Mouse (Mus musculus) heart, adult 2 months (tissue): ENCODE measurements at regions not wholly inside any gene's neighbourhood (a gene's known extent, or its start where the extent isn't known, plus 50 kb on each side); places are given as distances from the start of the nearest gene placed in this dataset.

ENCODE experiments used
- DNase-seq, 2 experiments: peaks; one replicate each; pipeline ENCODE4 v3.0.0; 2021
- H3K27ac ChIP-seq: fragments of 200-600 bp; 2 replicates; pipeline ENCODE4 v1.8.1; 2022
- H3K27me3 ChIP-seq: fragments of 200-500 bp; 2 replicates; pipeline ENCODE4 v1.6.1; 2012; ENCODE audit warnings: mild to moderate bottlenecking, low read length, inconsistent platforms, mixed read lengths; ENCODE audit not compliant: control insufficient read depth, insufficient read depth
- H3K36me3 ChIP-seq: fragments of 200-500 bp; 2 replicates; pipeline ENCODE4 v1.6.1; 2012; ENCODE audit warnings: low read length, inconsistent platforms; ENCODE audit not compliant: control insufficient read depth, insufficient read depth
- H3K4me1 ChIP-seq: fragments of 200-500 bp; 2 replicates; pipeline ENCODE4 v1.6.1; 2011; ENCODE audit warnings: low read length; ENCODE audit not compliant: control insufficient read depth, insufficient read depth
- H3K4me3 ChIP-seq: fragments of 200-600 bp; 2 replicates; pipeline ENCODE4 v1.8.1; 2022
- H3K79me2 ChIP-seq: fragments of 200-500 bp; replicated peaks from 2 replicates; pipeline ENCODE4 v1.6.1; 2012; ENCODE audit warnings: mild to moderate bottlenecking, inconsistent platforms, low read length, moderate library complexity, mixed read lengths; ENCODE audit not compliant: control insufficient read depth, insufficient read depth
- H3K9ac ChIP-seq: fragments of 200-500 bp; 2 replicates; pipeline ENCODE4 v1.6.1; 2012; ENCODE audit warnings: low read depth, mild to moderate bottlenecking, control low read depth, inconsistent platforms, low read length, mixed read lengths
- CTCF ChIP-seq: fragments of 200-600 bp; IDR thresholded peaks from 2 replicates; pipeline ENCODE4 v1.8.1; 2022; ENCODE audit warnings: antibody characterized with exemption, mild to moderate bottlenecking, moderate library complexity
- EP300 ChIP-seq: fragments of 200-500 bp; IDR thresholded peaks from 2 replicates; pipeline ENCODE4 v1.6.1; 2011; ENCODE audit warnings: low read depth, low read length, control low read depth; ENCODE audit not compliant: insufficient read depth
- POLR2A ChIP-seq: fragments of 200-500 bp; IDR thresholded peaks from 2 replicates; pipeline ENCODE4 v1.6.1; 2011; ENCODE audit warnings: mild to moderate bottlenecking, low read depth, low read length, control low read depth; ENCODE audit not compliant: insufficient read depth
- WGBS: fragments of 180-500 bp; shearing (Covaris S2); methylation state at CpG from one replicate; pipeline ENCODE4 v1.1.7; 2018; 5-methylcytosine and 5-hydroxymethylcytosine counted together
- intact Hi-C: fragments of 180-260 bp; cut with DNase I; formaldehyde crosslinking; loops from one replicate; pipeline ENCODE4 v1.15.1; 2025

GRCm38 (mm10) chr1:77713001-77713400 is 198.1 kb upstream of the Epha4 start:
- no peaks in the 10 kb centered on the region for H3K27me3 ChIP-seq
- H3K27ac ChIP-seq = no peak overlapping the region
- no peak overlapping the region for H3K4me3 ChIP-seq
- intact Hi-C loops = no loop called here
- no peak overlapping the region for H3K9ac ChIP-seq
- no peaks in the 10 kb centered on the region for H3K79me2 ChIP-seq
- no peak for TF ChIP-seq POLR2A
- no peak for TF ChIP-seq EP300
- no peak for TF ChIP-seq CTCF
- no peaks in the 10 kb centered on the region for H3K4me1 ChIP-seq
- no peaks in the 10 kb centered on the region for H3K36me3 ChIP-seq
- 63% methylated on average over 2 of the region's 2 CpGs for WGBS
- DNase-seq = no peak

- no peak overlapping the region for H3K4me3 ChIP-seq
- no peak overlapping the region for H3K9ac ChIP-seq
- intact Hi-C loops = no loop called here
Observed at GRCm38 (mm10) chr1:77708202-77709020, 193.5 kb upstream of the Epha4 start.

GRCm38 (mm10) chr1:77695228-77696018 is 180.5 kb upstream of the Epha4 start:
- Histone ChIP-seq H3K27ac (no peak overlapping the region), H3K79me2 (no peaks in the 10 kb centered on the region), H3K27me3 (no peaks in the 10 kb centered on the region), H3K4me1 (no peaks in the 10 kb centered on the region), H3K4me3 (no peak overlapping the region), H3K36me3 (no peaks in the 10 kb centered on the region), H3K9ac (no peak overlapping the region)
- no peak for DNase-seq
- intact Hi-C loops = no loop called here
- no peak for TF ChIP-seq CTCF
- no peak for TF ChIP-seq EP300
- no peak for TF ChIP-seq POLR2A
- 51% methylated on average over 3 of the region's 3 CpGs for WGBS

More at GRCm38 (mm10) chr1:77708202-77709020, 193.5 kb upstream of the Epha4 start:
- no peak for TF ChIP-seq EP300
- no peak for TF ChIP-seq CTCF
- TF ChIP-seq POLR2A = no peak
- H3K27me3 ChIP-seq = no peaks in the 10 kb centered on the region
- H3K79me2 ChIP-seq = no peaks in the 10 kb centered on the region
- WGBS = 33% methylated on average over 14 of the region's 14 CpGs
- H3K27ac ChIP-seq = no peak overlapping the region
- no peak for DNase-seq
- H3K36me3 ChIP-seq = no peaks in the 10 kb centered on the region
- no peaks in the 10 kb centered on the region for H3K4me1 ChIP-seq

GRCm38 (mm10) chr1:77663345-77663744 is 148.5 kb upstream of the Epha4 start:
- no peak for TF ChIP-seq EP300
- no peak for TF ChIP-seq POLR2A
- TF ChIP-seq CTCF = no peak
- intact Hi-C loops = no loop called here
- Histone ChIP-seq H3K4me1 (no peaks in the 10 kb centered on the region), H3K36me3 (no peaks in the 10 kb centered on the region), H3K9ac (no peak overlapping the region), H3K79me2 (no peaks in the 10 kb centered on the region), H3K4me3 (no peak overlapping the region), H3K27me3 (no peaks in the 10 kb centered on the region), H3K27ac (no peak overlapping the region)
- no peak for DNase-seq
- WGBS = 66% methylated on average over 7 of the region's 7 CpGs

GRCm38 (mm10) chr1:77660436-77660835 is 145.5 kb upstream of the Epha4 start:
- H3K27me3 ChIP-seq = no peaks in the 10 kb centered on the region
- no peaks in the 10 kb centered on the region for H3K36me3 ChIP-seq
- H3K9ac ChIP-seq = no peak overlapping the region
- DNase-seq = no peak
- no peak overlapping the region for H3K4me3 ChIP-seq
- no peak overlapping the region for H3K27ac ChIP-seq
- no peaks in the 10 kb centered on the region for H3K79me2 ChIP-seq
- no peaks in the 10 kb centered on the region for H3K4me1 ChIP-seq
- TF ChIP-seq CTCF (no peak), POLR2A (no peak), EP300 (no peak)
- intact Hi-C loops = no loop called here

- Histone ChIP-seq H3K36me3 (no peaks in the 10 kb centered on the region), H3K9ac (no peak overlapping the region), H3K27ac (no peak overlapping the region), H3K4me1 (no peaks in the 10 kb centered on the region), H3K27me3 (no peaks in the 10 kb centered on the region), H3K4me3 (no peak overlapping the region), H3K79me2 (no peaks in the 10 kb centered on the region)
- TF ChIP-seq EP300 (no peak), POLR2A (no peak), CTCF (no peak)
- WGBS = 67% methylated on average over 3 of the region's 3 CpGs
- intact Hi-C loops = no loop called here
- DNase-seq = no peak
Observed at GRCm38 (mm10) chr1:77637025-77637424, 122.1 kb upstream of the Epha4 start.
